Mouse (Mus musculus) intestine, embryonic 16.5 days (tissue): ENCODE measurements around the gene Qser1. TPM values are rescaled to one million over a fixed set of nuclear protein-coding genes. Genes with fewer than 3 reads are reported as not detected.
A peak's percentile ranks its signal among the peaks of the same experiment; 100 is the strongest.
"Not testable (repeated sequence)": the region's sequence is repeated elsewhere in the genome, so short reads cannot be mapped to it uniquely, and the experiment has no call there.

ENCODE experiments used
- ATAC-seq: fragments of 200-750 bp; cut with Nextera tagmentation; 2 replicates; pipeline ENCODE4 v1.8.0; 2017; ENCODE audit warnings: moderate TSS enrichment, moderate library complexity
- H3K27ac ChIP-seq: fragments of 300-500 bp; sonication (generic); 2 replicates; pipeline ENCODE4 v1.5.1; 2014; ENCODE audit warnings: mild to moderate bottlenecking, low read length
- H3K27me3 ChIP-seq: fragments of 300-500 bp; sonication (generic); replicated peaks from 2 replicates; pipeline ENCODE4 v1.6.1; 2014; ENCODE audit warnings: low read length, control low read depth, mixed read lengths; ENCODE audit not compliant: control insufficient read depth, insufficient read depth
- H3K36me3 ChIP-seq: fragments of 300-500 bp; sonication (generic); 2 replicates; pipeline ENCODE4 v1.6.1; 2014; ENCODE audit warnings: low read length, control low read depth; ENCODE audit not compliant: control insufficient read depth, insufficient read depth
- H3K4me1 ChIP-seq: fragments of 300-500 bp; sonication (generic); 2 replicates; pipeline ENCODE4 v1.6.1; 2014; ENCODE audit warnings: low read length, control low read depth, mixed read lengths; ENCODE audit not compliant: control insufficient read depth, insufficient read depth
- H3K4me2 ChIP-seq: fragments of 300-500 bp; sonication (generic); 2 replicates; pipeline ENCODE4 v1.6.1; 2014; ENCODE audit warnings: low read depth, low read length, control low read depth
- H3K4me3 ChIP-seq: fragments of 300-500 bp; sonication (generic); 2 replicates; pipeline ENCODE4 v1.5.1; 2014; ENCODE audit warnings: mild to moderate bottlenecking, low read length
- H3K9ac ChIP-seq: fragments of 300-500 bp; sonication (generic); 2 replicates; pipeline ENCODE4 v1.6.1; 2014; ENCODE audit warnings: low read depth, low read length
- H3K9me3 ChIP-seq: fragments of 300-500 bp; sonication (generic); 2 replicates; pipeline ENCODE4 v1.6.1; 2016; ENCODE audit warnings: low read length, control low read depth; ENCODE audit not compliant: control insufficient read depth
- WGBS: fragments of 180-500 bp; shearing (Covaris S2); extraction: QIAGEN DNeasy Blood & Tissue Kit; methylation state at CpG from one replicate; pipeline ENCODE4 v1.1.7; 2014; 5-methylcytosine and 5-hydroxymethylcytosine counted together
- polyA plus RNA-seq: library from polyadenylated mRNA; unstranded; fragments of >200 nt; fragmentation: Nextera tagmentation; extraction: Ambion mirVana; gene quantifications from 2 replicates; pipeline ENCODE4 v1.2.1, GENCODE M21; 2015

Qser1 gene
- 4.5 and 4.9 TPM in 2 replicates for polyA plus RNA-seq

GRCm38 (mm10) chr2:104816371-104816827, at the start of gene Qser1:
Gene Qser1, minus strand, starts transcription at chr2:104816760.
- Histone ChIP-seq H3K36me3 (no peaks in the 10 kb centered on the region), H3K27me3 (no peaks in the 10 kb centered on the region), H3K4me3 (peak within 1 kb of the TSS; percentile 92), H3K4me2 (peak within 1 kb of the TSS; percentile 71), H3K27ac (peak within 1 kb of the TSS; percentile 96), H3K9me3 (no peaks in the 10 kb centered on the region), H3K4me1 (peaks cover 3% of the 10 kb centered on the region; the same call in 1 of the 2 replicates), H3K9ac (peak within 1 kb of the TSS; percentile 95)
- no peak; the same call in 1 of the 2 replicates for ATAC-seq
- WGBS, result 3% methylated on average over 30 of the region's 50 CpGs

- no peaks in the 10 kb centered on the region for H3K36me3 ChIP-seq
- no peak overlapping the region for H3K27ac ChIP-seq
- H3K9ac ChIP-seq, result no peak overlapping the region
- H3K4me2 ChIP-seq, result no peak overlapping the region
- WGBS, result 80% methylated on average over 4 of the region's 4 CpGs
- peak; percentile 59 for ATAC-seq
- no peaks in the 10 kb centered on the region for H3K9me3 ChIP-seq
- H3K27me3 ChIP-seq, result no peaks in the 10 kb centered on the region
- no peaks in the 10 kb centered on the region for H3K4me1 ChIP-seq
- no peak overlapping the region for H3K4me3 ChIP-seq
Observed at GRCm38 (mm10) chr2:104864176-104864860, 47.8 kb upstream of the Qser1 start.

- no peaks in the 10 kb centered on the region for H3K9me3 ChIP-seq
- no peak for ATAC-seq
- no peak overlapping the region for H3K9ac ChIP-seq
- H3K4me3 ChIP-seq, result no peak overlapping the region
- H3K36me3 ChIP-seq, result no peaks in the 10 kb centered on the region
- H3K4me2 ChIP-seq, result no peak overlapping the region
- WGBS, result 72% methylated on average over 10 of the region's 10 CpGs
- H3K4me1 ChIP-seq, result no peaks in the 10 kb centered on the region
- H3K27me3 ChIP-seq, result no peaks in the 10 kb centered on the region
- no peak overlapping the region for H3K27ac ChIP-seq
Observed at GRCm38 (mm10) chr2:104860426-104860825, 43.9 kb upstream of the Qser1 start.

GRCm38 (mm10) chr2:104859060-104859459, 42.5 kb upstream of the Qser1 start:
- H3K4me1 ChIP-seq, result no peaks in the 10 kb centered on the region
- 48% methylated on average over 5 of the region's 5 CpGs for WGBS
- ATAC-seq, result peak; percentile 99
- H3K9me3 ChIP-seq, result no peaks in the 10 kb centered on the region
- H3K27me3 ChIP-seq, result no peaks in the 10 kb centered on the region
- H3K9ac ChIP-seq, result no peak overlapping the region
- H3K4me2 ChIP-seq, result no peak overlapping the region
- H3K27ac ChIP-seq, result no peak overlapping the region
- H3K4me3 ChIP-seq, result no peak overlapping the region
- no peaks in the 10 kb centered on the region for H3K36me3 ChIP-seq

- ATAC-seq, H3K27me3 ChIP-seq, H3K36me3 ChIP-seq, H3K9me3 ChIP-seq, H3K4me2 ChIP-seq, H3K4me3 ChIP-seq, H3K4me1 ChIP-seq, H3K9ac ChIP-seq, H3K27ac ChIP-seq: not testable (repeated sequence)
- 89% methylated on average over 3 of the region's 3 CpGs for WGBS
Observed at GRCm38 (mm10) chr2:104858083-104858482, 41.5 kb upstream of the Qser1 start.

- H3K4me3 ChIP-seq, result no peak overlapping the region
- no peak for ATAC-seq
Observed at GRCm38 (mm10) chr2:104856218-104856617, 39.7 kb upstream of the Qser1 start.

GRCm38 (mm10) chr2:104855732-104856131, 39.2 kb upstream of the Qser1 start:
- Histone ChIP-seq H3K27me3 (no peaks in the 10 kb centered on the region), H3K4me1 (no peaks in the 10 kb centered on the region), H3K36me3 (no peaks in the 10 kb centered on the region), H3K4me2 (no peak overlapping the region), H3K27ac (no peak overlapping the region), H3K9me3 (no peaks in the 10 kb centered on the region), H3K4me3 (no peak overlapping the region), H3K9ac (no peak overlapping the region)
- WGBS, result 53% methylated on average over 3 of the region's 3 CpGs
- ATAC-seq, result no peak

More at GRCm38 (mm10) chr2:104856218-104856617, 39.7 kb upstream of the Qser1 start:
- no peak overlapping the region for H3K9ac ChIP-seq
- H3K9me3 ChIP-seq, result no peaks in the 10 kb centered on the region
- no peak overlapping the region for H3K4me2 ChIP-seq
- no peak overlapping the region for H3K27ac ChIP-seq
- H3K36me3 ChIP-seq, result no peaks in the 10 kb centered on the region
- H3K4me1 ChIP-seq, result no peaks in the 10 kb centered on the region
- WGBS, result 44% methylated on average over 1 of the region's 1 CpGs
- H3K27me3 ChIP-seq, result no peaks in the 10 kb centered on the region

- no peaks in the 10 kb centered on the region for H3K36me3 ChIP-seq
- no peaks in the 10 kb centered on the region for H3K9me3 ChIP-seq
- H3K9ac ChIP-seq, result no peak overlapping the region
- no peak overlapping the region for H3K27ac ChIP-seq
- H3K4me3 ChIP-seq, result no peak overlapping the region
- ATAC-seq, result no peak
- 54% methylated on average over 1 of the region's 1 CpGs for WGBS
- no peaks in the 10 kb centered on the region for H3K4me1 ChIP-seq
- no peaks in the 10 kb centered on the region for H3K27me3 ChIP-seq
- H3K4me2 ChIP-seq, result no peak overlapping the region
Observed at GRCm38 (mm10) chr2:104854836-104855235, 38.3 kb upstream of the Qser1 start.

- Histone ChIP-seq H3K4me3 (no peak overlapping the region), H3K27ac (no peak overlapping the region), H3K9me3 (no peaks in the 10 kb centered on the region), H3K36me3 (no peaks in the 10 kb centered on the region), H3K27me3 (no peaks in the 10 kb centered on the region), H3K9ac (no peak overlapping the region), H3K4me2 (no peak overlapping the region), H3K4me1 (0 out of 2 replicates have a peak, but pooled peaks cover 2% of the 10 kb centered on the region)
- ATAC-seq, result no peak
- WGBS, result 90% methylated on average over 7 of the region's 7 CpGs
Observed at GRCm38 (mm10) chr2:104852546-104852945, 36.0 kb upstream of the Qser1 start.
